Mouse (Mus musculus): ENCODE measurements at regions not wholly inside any gene's neighbourhood (a gene's known extent, or its start where the extent isn't known, plus 50 kb on each side); places are given as distances from the start of the nearest gene placed in this dataset.

GRCm38 (mm10) chr10:39261174-39262145 is 97.9 kb upstream of the Ccn6 start:
- TF ChIP-seq CTCF (IDR thresholded peaks at IDR 0.05; ENCODE audit: low read depth) (no peak), EP300 (IDR thresholded peaks at IDR 0.05; ENCODE audit: low read depth) (no peak)

Measured in heart, postnatal 0 days (tissue).